Mouse (Mus musculus): ENCODE measurements around the gene Vmn2r61. TPM values are rescaled to one million over a fixed set of nuclear protein-coding genes. Genes with fewer than 3 reads are reported as not detected.

Vmn2r61 gene
- polyA plus RNA-seq (2015; fragmentation: Nextera tagmentation; extraction: Ambion mirVana), result not detected in 2 replicates

- ATAC-seq (ENCODE audit: low FRiP score, low read depth), result no peak
- H3K9me3 ChIP-seq, result peaks cover 12% of the 10 kb centered on the region
- no peaks in the 10 kb centered on the region for H3K27me3 ChIP-seq
- H3K27ac ChIP-seq (replicated peaks), result no peak within 1 kb of the TSS
- no peak within 1 kb of the TSS for H3K4me3 ChIP-seq
- H3K4me1 ChIP-seq (replicated peaks), result no peaks in the 10 kb centered on the region
- no peaks in the 10 kb centered on the region for H3K36me3 ChIP-seq
- no peak within 1 kb of the TSS for H3K9ac ChIP-seq
- WGBS, result 91% methylated on average over 1 of the region's 1 CpGs
- no peak within 1 kb of the TSS for H3K4me2 ChIP-seq
Observed at GRCm38 (mm10) chr7:42259753-42260152, at the start of gene Vmn2r61. TSS of gene Vmn2r61 (plus strand) at chr7:42260053.

Other genes starting within 250 kb of the Vmn2r61 start
- gene Vmn2r59, start 201.0 kb upstream of the Vmn2r61 start, polyA plus RNA-seq (2015; fragmentation: Nextera tagmentation; extraction: Ambion mirVana), result not detected in 2 replicates
- gene Vmn2r60, start 152.3 kb upstream of the Vmn2r61 start, polyA plus RNA-seq (2015; fragmentation: Nextera tagmentation; extraction: Ambion mirVana), result not detected in 2 replicates
- gene 4933421I07Rik, start 188.1 kb downstream of the Vmn2r61 start, polyA plus RNA-seq (2015; fragmentation: Nextera tagmentation; extraction: Ambion mirVana), result not detected in 2 replicates
- gene Zfp141, start 245.7 kb downstream of the Vmn2r61 start, polyA plus RNA-seq (2015; fragmentation: Nextera tagmentation; extraction: Ambion mirVana), result 11.6 and 11.7 TPM in 2 replicates